Mouse (Mus musculus) limb, embryonic 15.5 days (tissue): ENCODE measurements around the gene Dusp6. TPM values are rescaled to one million over a fixed set of nuclear protein-coding genes. Genes with fewer than 3 reads are reported as not detected.

Experiments
- ATAC-seq: fragments of 200-750 bp; cut with Nextera tagmentation; 2 replicates; pipeline ENCODE4 v1.8.0; 2017; ENCODE audit warnings: low read depth, moderate TSS enrichment; ENCODE audit not compliant: insufficient number of reproducible peaks, low FRiP score, low TSS enrichment
- H3K27ac ChIP-seq: fragments of 300-500 bp; sonication (generic); 2 replicates; pipeline ENCODE4 v1.5.1; 2015; ENCODE audit warnings: moderate library complexity, mild to moderate bottlenecking, inconsistent platforms
- H3K27me3 ChIP-seq: fragments of 300-500 bp; sonication (generic); 2 replicates; pipeline ENCODE4 v1.6.1; 2015; ENCODE audit warnings: inconsistent platforms
- H3K36me3 ChIP-seq: fragments of 300-500 bp; sonication (generic); 2 replicates; pipeline ENCODE4 v1.6.1; 2015; ENCODE audit warnings: inconsistent platforms
- H3K4me1 ChIP-seq: fragments of 300-500 bp; sonication (generic); 2 replicates; pipeline ENCODE4 v1.6.1; 2015; ENCODE audit warnings: inconsistent platforms
- H3K4me2 ChIP-seq: fragments of 300-500 bp; sonication (generic); 2 replicates; pipeline ENCODE4 v1.6.1; 2015; ENCODE audit warnings: mild to moderate bottlenecking, inconsistent platforms
- H3K4me3 ChIP-seq: fragments of 300-500 bp; sonication (generic); 2 replicates; pipeline ENCODE4 v1.5.1; 2015; ENCODE audit warnings: mild to moderate bottlenecking, inconsistent platforms
- H3K9ac ChIP-seq: fragments of 300-500 bp; sonication (generic); 2 replicates; pipeline ENCODE4 v1.6.1; 2015; ENCODE audit warnings: inconsistent platforms
- H3K9me3 ChIP-seq: fragments of 300-500 bp; sonication (generic); 2 replicates; pipeline ENCODE4 v1.6.1; 2016; ENCODE audit warnings: inconsistent platforms
- WGBS: fragments of 180-500 bp; shearing (Covaris S2); methylation state at CpG from one replicate; pipeline ENCODE4 v1.1.7; 2015; 5-methylcytosine and 5-hydroxymethylcytosine counted together
- polyA plus RNA-seq: library from polyadenylated mRNA; unstranded; fragments of >200 nt; fragmentation: Nextera tagmentation; extraction: Ambion mirVana; gene quantifications from 2 replicates; pipeline ENCODE4 v1.2.1, GENCODE M21; 2015

Gene Dusp6
- polyA plus RNA-seq, 1 experiment from 2014 or later: 66.8 TPM

DNA sequence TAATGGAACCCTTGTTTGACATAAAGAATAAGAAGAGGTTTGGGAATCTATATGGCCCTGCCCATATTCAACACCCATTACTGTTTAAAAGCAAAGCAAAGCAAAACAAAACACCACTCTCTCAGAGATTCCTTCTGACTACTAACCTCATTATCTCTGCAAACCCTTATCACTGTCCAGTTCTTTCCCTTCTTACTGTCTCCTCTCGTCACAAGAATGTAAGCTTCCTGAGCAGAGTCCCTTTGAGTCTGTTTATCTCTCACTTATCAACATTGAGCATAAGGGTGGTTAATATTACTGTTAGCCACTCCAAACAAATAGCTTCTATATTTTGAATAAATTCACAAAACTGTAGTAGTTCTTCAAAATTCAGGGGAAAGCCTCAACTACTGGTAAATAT is 48.9 kb downstream of the Dusp6 start:
- Histone ChIP-seq H3K4me1 (no peaks in the 10 kb centered on the region), H3K9me3 (no peaks in the 10 kb centered on the region), H3K4me3 (no peak overlapping the region), H3K27me3 (no peaks in the 10 kb centered on the region), H3K4me2 (no peak overlapping the region), H3K36me3 (no peaks in the 10 kb centered on the region), H3K27ac (no peak overlapping the region), H3K9ac (no peak overlapping the region)
- ATAC-seq: no peak
- 91% methylated on average over 1 of the region's 1 CpGs for WGBS

DNA sequence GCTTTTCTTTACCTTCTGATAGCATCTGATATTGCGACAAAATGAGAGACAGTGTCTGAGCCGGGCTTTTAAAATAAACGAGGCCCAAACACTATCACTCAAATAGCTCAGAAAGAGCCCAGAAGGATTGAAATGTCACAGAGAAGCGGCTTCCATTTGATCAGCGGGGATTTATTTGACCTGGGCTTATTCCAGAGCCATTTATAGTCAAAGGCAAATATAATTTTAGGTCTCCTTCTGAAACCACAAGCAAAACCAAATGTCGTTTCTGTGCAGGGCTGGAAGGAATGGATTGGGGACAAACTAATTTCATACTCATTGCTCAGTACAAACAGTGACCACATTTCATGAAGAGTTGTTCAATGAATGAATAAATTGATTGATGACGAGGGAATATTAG is 51.3 kb downstream of the Dusp6 start:
- 62% methylated on average over 7 of the region's 7 CpGs for WGBS
- no peak for ATAC-seq
- H3K27me3 ChIP-seq: no peaks in the 10 kb centered on the region
- no peaks in the 10 kb centered on the region for H3K4me1 ChIP-seq
- H3K4me2 ChIP-seq: no peak overlapping the region
- H3K9me3 ChIP-seq: no peaks in the 10 kb centered on the region
- no peak overlapping the region for H3K4me3 ChIP-seq
- H3K36me3 ChIP-seq: no peaks in the 10 kb centered on the region
- H3K9ac ChIP-seq: no peak overlapping the region
- no peak overlapping the region for H3K27ac ChIP-seq

DNA sequence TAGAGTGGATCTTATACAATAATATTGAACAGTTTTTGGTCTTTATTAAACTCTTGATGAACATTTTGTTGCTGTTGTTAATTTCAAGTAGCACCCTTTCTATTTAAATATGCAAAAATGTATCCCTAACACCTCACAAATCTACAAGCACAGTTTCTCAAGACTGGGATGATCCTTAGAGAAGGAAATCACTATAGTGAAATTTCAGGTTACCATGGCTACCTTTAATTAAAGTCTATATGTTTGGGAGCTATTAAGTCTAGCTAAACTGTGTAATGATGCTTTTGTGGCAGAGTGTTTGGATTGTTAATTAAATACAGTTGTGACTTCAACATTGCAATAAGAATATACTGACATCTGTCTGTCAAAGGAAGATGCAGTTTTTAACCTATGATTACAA is 54.0 kb downstream of the Dusp6 start:
- H3K27me3 ChIP-seq: no peaks in the 10 kb centered on the region
- H3K4me1 ChIP-seq: no peaks in the 10 kb centered on the region
- no peaks in the 10 kb centered on the region for H3K36me3 ChIP-seq
- H3K4me2 ChIP-seq: no peak overlapping the region
- H3K9ac ChIP-seq: no peak overlapping the region
- no peak overlapping the region for H3K4me3 ChIP-seq
- H3K27ac ChIP-seq: no peak overlapping the region
- no peak for ATAC-seq
- no peaks in the 10 kb centered on the region for H3K9me3 ChIP-seq

Other genes with a start within 250 kb of the Dusp6 start
- 15.3 and 15.6 TPM in 2 replicates for gene Poc1b, start 156.2 kb upstream of the Dusp6 start, polyA plus RNA-seq
- gene Galnt4, start 155.1 kb upstream of the Dusp6 start, polyA plus RNA-seq: 11.3 and 12.1 TPM in 2 replicates
- not detected in 2 replicates for gene Phxr2, start 136.9 kb upstream of the Dusp6 start, polyA plus RNA-seq